Mouse (Mus musculus): ENCODE results near the gene Zmat1.

GRCm38 (mm10) chrX:135008021-135008420 lies 988 bp downstream of the Zmat1 start:
- peak; percentile 21; the same call in 1 of the 2 replicates for TF ChIP-seq POLR2A (IDR thresholded peaks at IDR 0.05; ENCODE audit: low read depth, low read length)
- no peak for TF ChIP-seq CTCF (IDR thresholded peaks at IDR 0.05; ENCODE audit: borderline replicate concordance, insufficient read depth, low read length)

Data from embryonic fibroblast, embryonic 13.5 days (primary cell).